Mouse (Mus musculus): ENCODE measurements around the gene Ttc6. TPM values are rescaled to one million over a fixed set of nuclear protein-coding genes. Genes with fewer than 3 reads are reported as not detected.

The Ttc6 gene
- polyA plus RNA-seq (2012; rRNA removed) (0.09 and 0.18 TPM in 2 replicates), polyA plus RNA-seq (2014; fragmentation: Nextera tagmentation; extraction: Ambion mirVana) (0.10 and 0.47 TPM in 2 replicates)

DNA sequence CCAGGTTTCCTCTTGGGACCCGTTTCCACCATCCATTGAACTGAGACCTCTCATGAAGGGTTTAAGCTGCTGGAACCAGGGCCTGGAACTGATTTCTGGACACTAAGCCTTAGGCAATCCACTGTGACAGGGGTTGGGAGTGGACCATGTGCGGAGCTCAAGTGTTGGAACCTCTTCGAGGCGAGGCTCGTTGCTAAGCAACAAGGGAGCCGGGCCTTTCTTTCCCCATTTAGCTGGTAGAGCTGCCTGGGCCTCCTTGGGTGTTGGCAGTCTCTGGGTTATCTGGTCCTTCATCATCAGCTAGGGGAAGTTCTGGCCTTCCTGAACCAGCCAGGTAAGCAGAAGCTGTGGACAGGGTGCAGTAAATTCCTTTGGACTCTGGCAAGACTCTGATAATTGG lies at the start of gene Ttc6:
Gene Ttc6, plus strand, starts transcription at position 205 of the 400 bp plus-strand sequence.
- no peaks in the 10 kb centered on the region for H3K27me3 ChIP-seq (ENCODE audit: control insufficient read depth, insufficient read depth, low read length)
- no peak for DNase-seq (ENCODE audit: low spot score)
- no peak within 1 kb of the TSS for H3K4me3 ChIP-seq (replicated peaks; ENCODE audit: low read length)
- H3K27ac ChIP-seq (replicated peaks; ENCODE audit: low read depth, low read length), result no peak within 1 kb of the TSS
- H3K9ac ChIP-seq (ENCODE audit: low read depth, low read length, severe bottlenecking), result no peak within 1 kb of the TSS
- 69% methylated on average over 6 of the region's 6 CpGs for WGBS
- no peak for ATAC-seq (ENCODE audit: low FRiP score, low read depth)
- no peak for TF ChIP-seq POLR2A (IDR thresholded peaks at IDR 0.05; ENCODE audit: borderline replicate concordance, extremely low read depth, insufficient read depth, insufficient read length)
- no peaks in the 10 kb centered on the region for H3K36me3 ChIP-seq (ENCODE audit: control insufficient read depth, insufficient read depth, low read length)
- no peaks in the 10 kb centered on the region for H3K4me1 ChIP-seq (ENCODE audit: control insufficient read depth, insufficient read depth, low read length)
- H3K9me3 ChIP-seq (ENCODE audit: control insufficient read depth, low read length), result no peaks in the 10 kb centered on the region
- no peak within 1 kb of the TSS for H3K4me2 ChIP-seq (replicated peaks; ENCODE audit: low read depth, low read length, severe bottlenecking)

DNA sequence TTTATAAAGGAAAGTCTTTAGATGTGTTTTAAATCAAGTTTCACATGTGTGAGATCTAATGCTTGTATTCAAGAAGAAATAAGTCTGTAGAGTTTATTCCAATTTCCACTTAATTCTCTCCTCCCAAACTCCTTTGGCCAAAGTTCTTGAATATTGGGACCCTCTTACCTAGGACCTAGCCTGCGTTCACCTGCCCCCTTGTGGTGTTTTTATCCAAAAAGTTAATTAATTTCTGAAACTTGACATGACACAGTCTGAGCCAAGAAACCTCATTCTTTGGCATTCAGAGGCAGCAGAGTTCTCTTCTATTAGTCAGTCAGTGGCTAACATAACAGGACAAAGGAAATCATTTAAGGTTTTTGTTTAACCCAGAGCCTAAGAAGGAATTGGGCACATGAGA lies 49.4 kb upstream of the Ttc6 start:
- no peaks in the 10 kb centered on the region for H3K9me3 ChIP-seq (ENCODE audit: control insufficient read depth, low read length)
- H3K36me3 ChIP-seq (ENCODE audit: control insufficient read depth, insufficient read depth, low read length), result no peaks in the 10 kb centered on the region
- H3K4me2 ChIP-seq (replicated peaks; ENCODE audit: low read depth, low read length, severe bottlenecking), result no peak overlapping the region
- ATAC-seq (ENCODE audit: low FRiP score, low read depth) (no peak), DNase-seq (ENCODE audit: low spot score) (no peak)
- H3K27ac ChIP-seq (replicated peaks; ENCODE audit: low read depth, low read length), result no peak overlapping the region
- peaks cover 10% of the 10 kb centered on the region for H3K4me1 ChIP-seq (ENCODE audit: control insufficient read depth, insufficient read depth, low read length)
- H3K9ac ChIP-seq (ENCODE audit: low read depth, low read length, severe bottlenecking), result no peak overlapping the region
- 56% methylated on average over 1 of the region's 1 CpGs for WGBS
- no peak overlapping the region for H3K4me3 ChIP-seq (replicated peaks; ENCODE audit: low read length)
- TF ChIP-seq POLR2A (IDR thresholded peaks at IDR 0.05; ENCODE audit: borderline replicate concordance, extremely low read depth, insufficient read depth, insufficient read length), result no peak
- no peaks in the 10 kb centered on the region for H3K27me3 ChIP-seq (ENCODE audit: control insufficient read depth, insufficient read depth, low read length)

DNA sequence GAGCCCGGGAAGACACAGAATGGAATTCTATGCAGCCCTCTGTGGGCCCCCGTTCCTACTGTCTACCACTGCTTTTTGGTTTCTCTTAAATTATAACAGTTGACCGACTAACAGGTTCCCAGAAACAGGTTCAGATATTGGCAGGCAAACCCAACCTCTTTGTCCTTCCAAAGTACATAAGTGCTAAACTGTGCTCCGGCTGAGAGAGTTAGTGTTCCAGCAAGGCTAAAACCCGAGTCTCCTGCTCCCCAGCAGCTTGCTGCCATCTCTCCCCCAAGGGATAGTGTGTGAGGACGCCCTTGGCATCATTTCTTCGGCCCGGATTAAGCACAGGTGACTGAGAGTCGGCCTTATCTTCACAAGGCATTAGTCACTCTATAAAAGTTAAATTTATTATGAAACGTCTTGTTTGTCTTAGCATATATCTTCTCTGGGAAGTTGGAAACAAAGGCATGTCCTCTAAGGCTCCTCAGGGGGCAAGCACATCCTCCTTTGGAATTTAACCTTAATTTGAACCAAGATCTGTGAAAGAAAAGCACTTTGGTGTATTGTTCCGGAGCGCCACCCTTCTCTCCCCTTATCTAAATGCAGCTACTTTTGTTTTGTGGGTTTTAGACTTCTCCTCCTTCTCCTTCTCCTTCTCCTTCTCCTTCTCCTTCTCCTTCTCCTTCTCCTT lies 48.1 kb upstream of the Ttc6 start:
- no peak overlapping the region for H3K4me3 ChIP-seq (replicated peaks; ENCODE audit: low read length)
- no peak for ATAC-seq (ENCODE audit: low FRiP score, low read depth)
- H3K27me3 ChIP-seq (ENCODE audit: control insufficient read depth, insufficient read depth, low read length), result no peaks in the 10 kb centered on the region
- no peaks in the 10 kb centered on the region for H3K9me3 ChIP-seq (ENCODE audit: control insufficient read depth, low read length)
- no peak overlapping the region for H3K27ac ChIP-seq (replicated peaks; ENCODE audit: low read depth, low read length)
- H3K36me3 ChIP-seq (ENCODE audit: control insufficient read depth, insufficient read depth, low read length), result no peaks in the 10 kb centered on the region
- no peak for TF ChIP-seq POLR2A (IDR thresholded peaks at IDR 0.05; ENCODE audit: borderline replicate concordance, extremely low read depth, insufficient read depth, insufficient read length)
- WGBS, result 57% methylated on average over 12 of the region's 12 CpGs
- no peak overlapping the region for H3K4me2 ChIP-seq (replicated peaks; ENCODE audit: low read depth, low read length, severe bottlenecking)
- H3K4me1 ChIP-seq (ENCODE audit: control insufficient read depth, insufficient read depth, low read length), result peaks cover 6% of the 10 kb centered on the region; the same call in 1 of the 2 replicates
- no peak overlapping the region for H3K9ac ChIP-seq (ENCODE audit: low read depth, low read length, severe bottlenecking)
- DNase-seq (ENCODE audit: low spot score), result no peak

DNA sequence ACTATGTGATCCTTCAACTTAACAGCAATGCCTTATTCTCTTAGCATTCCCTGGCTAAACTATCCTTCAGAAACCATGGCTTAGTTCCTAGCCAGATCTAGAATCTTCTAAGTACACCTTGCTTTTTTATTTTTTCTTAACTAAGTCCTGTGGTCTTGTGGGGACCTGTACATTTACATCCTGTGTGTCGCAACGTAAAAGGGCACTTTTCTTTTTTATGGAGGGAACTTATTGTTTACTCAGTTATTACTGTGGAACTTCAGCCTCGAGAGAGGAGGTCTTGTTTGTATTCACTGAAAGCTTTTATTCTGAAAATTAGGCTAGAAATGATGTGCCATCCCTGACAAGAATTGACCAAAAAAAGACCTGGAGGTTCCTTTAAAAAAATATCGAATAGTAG lies 35.6 kb upstream of the Ttc6 start:
- Histone ChIP-seq H3K9me3 (ENCODE audit: control insufficient read depth, low read length) (no peaks in the 10 kb centered on the region), H3K9ac (ENCODE audit: low read depth, low read length, severe bottlenecking) (no peak overlapping the region), H3K4me3 (replicated peaks; ENCODE audit: low read length) (no peak overlapping the region), H3K27ac (replicated peaks; ENCODE audit: low read depth, low read length) (no peak overlapping the region), H3K36me3 (ENCODE audit: control insufficient read depth, insufficient read depth, low read length) (no peaks in the 10 kb centered on the region), H3K4me2 (replicated peaks; ENCODE audit: low read depth, low read length, severe bottlenecking) (no peak overlapping the region), H3K4me1 (ENCODE audit: control insufficient read depth, insufficient read depth, low read length) (no peaks in the 10 kb centered on the region), H3K27me3 (ENCODE audit: control insufficient read depth, insufficient read depth, low read length) (peaks cover 11% of the 10 kb centered on the region)
- no peak for TF ChIP-seq POLR2A (IDR thresholded peaks at IDR 0.05; ENCODE audit: borderline replicate concordance, extremely low read depth, insufficient read depth, insufficient read length)
- no peak for DNase-seq (ENCODE audit: low spot score)
- 63% methylated on average over 4 of the region's 4 CpGs for WGBS
- no peak for ATAC-seq (ENCODE audit: low FRiP score, low read depth)

DNA sequence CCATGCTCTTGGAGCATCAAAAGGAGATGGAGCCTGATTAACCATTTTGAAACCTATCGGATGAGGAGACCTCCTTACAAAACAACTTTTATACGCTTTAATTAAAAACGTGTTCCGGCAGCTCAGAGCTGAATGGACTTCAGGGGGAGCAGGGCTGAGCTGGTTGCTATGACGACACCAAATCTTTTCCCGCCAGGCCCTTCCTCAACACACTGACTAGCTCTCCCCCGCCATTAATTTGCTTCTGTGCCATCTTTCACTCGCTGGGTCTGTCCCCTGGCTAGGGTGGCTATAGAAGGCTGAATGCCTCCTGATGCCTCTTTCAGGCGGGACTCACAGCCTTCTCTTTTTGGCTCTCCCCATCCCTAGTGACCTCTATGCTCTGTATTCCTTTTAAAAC lies 33.4 kb upstream of the Ttc6 start:
- H3K4me3 ChIP-seq (replicated peaks; ENCODE audit: low read length), result no peak overlapping the region
- DNase-seq (ENCODE audit: low spot score) (no peak), ATAC-seq (ENCODE audit: low FRiP score, low read depth) (no peak)
- no peaks in the 10 kb centered on the region for H3K9me3 ChIP-seq (ENCODE audit: control insufficient read depth, low read length)
- H3K4me1 ChIP-seq (ENCODE audit: control insufficient read depth, insufficient read depth, low read length), result 0 out of 2 replicates have a peak, but pooled peaks cover 2% of the 10 kb centered on the region
- no peak overlapping the region for H3K9ac ChIP-seq (ENCODE audit: low read depth, low read length, severe bottlenecking)
- no peak overlapping the region for H3K4me2 ChIP-seq (replicated peaks; ENCODE audit: low read depth, low read length, severe bottlenecking)
- H3K27me3 ChIP-seq (ENCODE audit: control insufficient read depth, insufficient read depth, low read length), result peaks cover 33% of the 10 kb centered on the region
- H3K27ac ChIP-seq (replicated peaks; ENCODE audit: low read depth, low read length), result no peak overlapping the region
- no peak for TF ChIP-seq POLR2A (IDR thresholded peaks at IDR 0.05; ENCODE audit: borderline replicate concordance, extremely low read depth, insufficient read depth, insufficient read length)
- WGBS, result 13% methylated on average over 9 of the region's 9 CpGs
- no peaks in the 10 kb centered on the region for H3K36me3 ChIP-seq (ENCODE audit: control insufficient read depth, insufficient read depth, low read length)
